Mouse (Mus musculus): ENCODE measurements at regions not wholly inside any gene's neighbourhood (a gene's known extent, or its start where the extent isn't known, plus 50 kb on each side); places are given as distances from the start of the nearest gene placed in this dataset.

GRCm38 (mm10) chr4:125856781-125857180 is 167.6 kb upstream of the Csf3r start:
- ATAC-seq (ENCODE audit: low FRiP score) (no peak), DNase-seq (ENCODE audit: low spot score) (no peak)
- Histone ChIP-seq H3K27me3 (ENCODE audit: control insufficient read depth, insufficient read depth, low read length) (no peaks in the 10 kb centered on the region), H3K4me1 (replicated peaks; ENCODE audit: control insufficient read depth, insufficient read depth, low read length) (peaks cover 31% of the 10 kb centered on the region), H3K4me3 (replicated peaks; ENCODE audit: low read length) (no peak overlapping the region), H3K4me2 (replicated peaks) (no peak overlapping the region), H3K9ac (no peak overlapping the region), H3K27ac (no peak overlapping the region), H3K36me3 (replicated peaks; ENCODE audit: control insufficient read depth, insufficient read depth) (no peaks in the 10 kb centered on the region), H3K9me3 (ENCODE audit: control insufficient read depth, low read length) (no peaks in the 10 kb centered on the region)
- 58% methylated on average over 5 of the region's 5 CpGs for WGBS

GRCm38 (mm10) chr4:125865057-125865456 is 159.3 kb upstream of the Csf3r start:
- no peak overlapping the region for H3K4me3 ChIP-seq (replicated peaks; ENCODE audit: low read length)
- no peaks in the 10 kb centered on the region for H3K27me3 ChIP-seq (ENCODE audit: control insufficient read depth, insufficient read depth, low read length)
- ATAC-seq (ENCODE audit: low FRiP score) (no peak), DNase-seq (ENCODE audit: low spot score) (no peak)
- no peaks in the 10 kb centered on the region for H3K9me3 ChIP-seq (ENCODE audit: control insufficient read depth, low read length)
- 40% methylated on average over 8 of the region's 8 CpGs for WGBS
- no peak overlapping the region for H3K27ac ChIP-seq
- H3K4me1 ChIP-seq (replicated peaks; ENCODE audit: control insufficient read depth, insufficient read depth, low read length) = peaks cover 6% of the 10 kb centered on the region; the same call in 1 of the 2 replicates
- H3K36me3 ChIP-seq (replicated peaks; ENCODE audit: control insufficient read depth, insufficient read depth) = no peaks in the 10 kb centered on the region
- H3K4me2 ChIP-seq (replicated peaks) = no peak overlapping the region
- H3K9ac ChIP-seq = no peak overlapping the region

DNA sequence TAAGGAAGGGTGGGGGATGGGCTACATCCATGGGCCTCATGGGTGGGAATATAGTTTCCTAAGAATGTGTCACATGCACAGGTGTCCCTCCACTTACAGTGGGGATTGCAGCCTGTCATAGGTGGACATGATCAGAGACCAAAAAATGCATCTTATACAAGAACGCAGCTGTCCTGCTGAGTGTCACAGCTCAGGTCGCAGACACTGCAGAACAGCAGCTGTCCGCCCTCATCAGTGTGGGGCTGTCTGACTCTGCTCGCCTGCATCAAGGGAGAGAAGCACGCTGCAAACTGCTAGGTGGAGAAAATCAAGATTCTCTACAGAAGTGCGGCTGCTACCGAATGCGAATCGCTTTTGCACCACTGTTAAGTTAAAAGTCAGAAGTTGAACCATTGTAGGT is 158.6 kb upstream of the Csf3r start:
- Histone ChIP-seq H3K4me3 (replicated peaks; ENCODE audit: low read length) (no peak overlapping the region), H3K36me3 (replicated peaks; ENCODE audit: control insufficient read depth, insufficient read depth) (no peaks in the 10 kb centered on the region), H3K4me2 (replicated peaks) (no peak overlapping the region), H3K4me1 (replicated peaks; ENCODE audit: control insufficient read depth, insufficient read depth, low read length) (peaks cover 5% of the 10 kb centered on the region; the same call in 1 of the 2 replicates), H3K27me3 (ENCODE audit: control insufficient read depth, insufficient read depth, low read length) (no peaks in the 10 kb centered on the region), H3K9me3 (ENCODE audit: control insufficient read depth, low read length) (no peaks in the 10 kb centered on the region), H3K9ac (no peak overlapping the region), H3K27ac (no peak overlapping the region)
- no peak for ATAC-seq (ENCODE audit: low FRiP score)
- WGBS = 75% methylated on average over 9 of the region's 9 CpGs
- no peak for DNase-seq (ENCODE audit: low spot score)

DNA sequence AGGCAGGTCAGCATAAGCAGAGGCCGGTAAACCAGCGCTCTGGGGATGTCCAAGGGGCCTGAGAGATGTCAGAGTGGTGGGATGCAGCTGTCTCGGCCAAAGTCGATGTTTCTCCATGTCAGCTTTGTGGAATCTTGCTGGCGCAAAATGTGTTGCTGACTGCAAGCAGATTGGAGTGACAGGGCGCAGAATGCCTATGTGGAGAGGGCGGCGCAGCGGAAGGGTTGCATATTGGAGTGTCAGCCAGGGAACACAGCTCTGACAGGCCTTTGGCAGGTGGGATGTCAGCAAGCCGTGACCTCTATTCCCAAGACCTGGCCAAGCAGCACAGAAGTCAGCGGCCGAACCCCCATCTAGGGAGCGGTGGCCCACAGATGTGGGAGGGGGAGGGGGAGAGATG is 153.1 kb upstream of the Csf3r start:
- ATAC-seq (ENCODE audit: low FRiP score) (no peak), DNase-seq (ENCODE audit: low spot score) (no peak)
- H3K9me3 ChIP-seq (ENCODE audit: control insufficient read depth, low read length) = no peaks in the 10 kb centered on the region
- H3K36me3 ChIP-seq (replicated peaks; ENCODE audit: control insufficient read depth, insufficient read depth) = no peaks in the 10 kb centered on the region
- no peak overlapping the region for H3K4me2 ChIP-seq (replicated peaks)
- no peak overlapping the region for H3K9ac ChIP-seq
- no peaks in the 10 kb centered on the region for H3K27me3 ChIP-seq (ENCODE audit: control insufficient read depth, insufficient read depth, low read length)
- no peak overlapping the region for H3K27ac ChIP-seq
- H3K4me1 ChIP-seq (replicated peaks; ENCODE audit: control insufficient read depth, insufficient read depth, low read length) = no peaks in the 10 kb centered on the region
- 74% methylated on average over 13 of the region's 13 CpGs for WGBS
- H3K4me3 ChIP-seq (replicated peaks; ENCODE audit: low read length) = no peak overlapping the region

DNA sequence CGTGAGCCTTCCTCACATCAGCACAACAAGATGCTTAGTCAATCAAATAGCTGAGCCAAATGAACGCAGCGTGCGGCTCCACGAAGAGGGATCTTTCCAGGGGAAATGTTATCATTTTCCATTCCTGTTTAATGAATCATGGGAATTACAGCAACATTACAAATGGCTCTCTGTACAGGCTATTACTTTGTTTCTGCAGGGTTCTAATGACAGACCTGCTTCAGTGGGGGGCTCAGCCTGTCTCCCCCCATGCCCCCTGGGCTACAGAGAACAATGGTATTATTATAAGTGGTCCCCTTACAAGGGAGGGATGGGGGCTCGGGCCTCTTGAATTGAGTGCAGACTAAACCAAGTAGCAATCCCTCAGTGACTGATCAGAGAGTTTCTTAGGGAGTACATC is 144.3 kb upstream of the Csf3r start:
- peak overlapping the region; percentile 62 for H3K27ac ChIP-seq
- H3K36me3 ChIP-seq (replicated peaks; ENCODE audit: control insufficient read depth, insufficient read depth) = no peaks in the 10 kb centered on the region
- peaks cover 25% of the 10 kb centered on the region for H3K4me1 ChIP-seq (replicated peaks; ENCODE audit: control insufficient read depth, insufficient read depth, low read length)
- H3K4me3 ChIP-seq (replicated peaks; ENCODE audit: low read length) = no peak overlapping the region
- WGBS = 33% methylated on average over 6 of the region's 6 CpGs
- no peaks in the 10 kb centered on the region for H3K9me3 ChIP-seq (ENCODE audit: control insufficient read depth, low read length)
- DNase-seq (ENCODE audit: low spot score) (no peak), ATAC-seq (ENCODE audit: low FRiP score) (no peak)
- H3K9ac ChIP-seq = no peak overlapping the region
- H3K27me3 ChIP-seq (ENCODE audit: control insufficient read depth, insufficient read depth, low read length) = no peaks in the 10 kb centered on the region
- H3K4me2 ChIP-seq (replicated peaks) = no peak overlapping the region

DNA sequence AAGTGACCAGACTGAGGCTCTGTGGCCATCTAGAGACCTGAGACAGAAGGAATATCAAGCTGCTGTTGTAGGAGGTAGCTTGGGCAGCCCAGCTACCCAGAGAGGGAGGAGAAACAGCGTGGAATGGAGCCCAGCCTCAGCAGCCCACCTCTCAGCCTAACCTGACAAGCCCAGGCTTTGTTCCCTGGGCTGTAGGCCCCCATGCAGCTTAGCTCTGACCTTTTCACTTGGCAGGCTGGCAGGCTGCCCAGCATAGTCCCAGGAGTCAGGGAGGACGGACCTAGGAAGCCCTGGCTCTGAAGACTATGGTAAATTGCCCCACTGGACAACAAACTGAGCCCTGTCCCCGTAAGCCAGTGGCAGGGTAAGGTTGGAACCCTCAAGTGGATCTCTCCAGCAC is 141.8 kb upstream of the Csf3r start:
- WGBS = 35% methylated on average over 3 of the region's 3 CpGs
- H3K4me3 ChIP-seq (replicated peaks; ENCODE audit: low read length) = no peak overlapping the region
- H3K9ac ChIP-seq = no peak overlapping the region
- DNase-seq (ENCODE audit: low spot score) (no peak), ATAC-seq (ENCODE audit: low FRiP score) (peak; percentile 46; the same call in 1 of the 2 replicates)
- no peaks in the 10 kb centered on the region for H3K9me3 ChIP-seq (ENCODE audit: control insufficient read depth, low read length)
- no peaks in the 10 kb centered on the region for H3K36me3 ChIP-seq (replicated peaks; ENCODE audit: control insufficient read depth, insufficient read depth)
- peaks cover 25% of the 10 kb centered on the region for H3K4me1 ChIP-seq (replicated peaks; ENCODE audit: control insufficient read depth, insufficient read depth, low read length)
- H3K27me3 ChIP-seq (ENCODE audit: control insufficient read depth, insufficient read depth, low read length) = no peaks in the 10 kb centered on the region
- no peak overlapping the region for H3K4me2 ChIP-seq (replicated peaks)
- H3K27ac ChIP-seq = peak overlapping the region; percentile 17; the same call in 1 of the 2 replicates

DNA sequence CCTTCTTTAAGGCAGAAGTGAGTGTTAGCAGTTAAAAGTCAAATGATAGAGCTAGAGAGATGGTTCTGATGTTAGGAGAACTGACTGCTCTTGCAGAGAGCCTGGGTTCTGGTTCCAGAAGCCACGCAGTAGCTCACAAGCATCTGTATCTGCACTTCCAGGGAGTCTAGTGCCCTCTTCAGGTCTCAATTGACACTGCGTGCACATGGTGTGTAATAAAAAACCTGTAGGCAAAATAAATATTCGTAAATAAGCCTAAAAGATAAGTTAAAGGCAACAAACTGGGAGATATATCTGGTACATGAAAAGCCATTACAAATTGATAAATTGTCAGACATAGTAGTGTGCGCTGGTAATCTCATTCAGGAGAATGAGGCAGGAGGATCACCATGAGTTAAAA is 133.8 kb upstream of the Csf3r start:
- ATAC-seq (ENCODE audit: low FRiP score) = no peak
- H3K9me3 ChIP-seq (ENCODE audit: control insufficient read depth, low read length) = no peaks in the 10 kb centered on the region
- no peaks in the 10 kb centered on the region for H3K4me1 ChIP-seq (replicated peaks; ENCODE audit: control insufficient read depth, insufficient read depth, low read length)
- no peak overlapping the region for H3K9ac ChIP-seq
- H3K4me2 ChIP-seq (replicated peaks) = no peak overlapping the region
- 58% methylated on average over 4 of the region's 4 CpGs for WGBS
- no peaks in the 10 kb centered on the region for H3K36me3 ChIP-seq (replicated peaks; ENCODE audit: control insufficient read depth, insufficient read depth)
- DNase-seq (ENCODE audit: low spot score) = no peak
- no peak overlapping the region for H3K4me3 ChIP-seq (replicated peaks; ENCODE audit: low read length)
- H3K27me3 ChIP-seq (ENCODE audit: control insufficient read depth, insufficient read depth, low read length) = no peaks in the 10 kb centered on the region
- no peak overlapping the region for H3K27ac ChIP-seq

GRCm38 (mm10) chr4:125893139-125893538 is 131.2 kb upstream of the Csf3r start:
- ATAC-seq (ENCODE audit: low FRiP score) (no peak), DNase-seq (ENCODE audit: low spot score) (no peak)
- no peaks in the 10 kb centered on the region for H3K4me1 ChIP-seq (replicated peaks; ENCODE audit: control insufficient read depth, insufficient read depth, low read length)
- no peaks in the 10 kb centered on the region for H3K9me3 ChIP-seq (ENCODE audit: control insufficient read depth, low read length)
- H3K9ac ChIP-seq = no peak overlapping the region
- no peak overlapping the region for H3K4me3 ChIP-seq (replicated peaks; ENCODE audit: low read length)
- no peak overlapping the region for H3K4me2 ChIP-seq (replicated peaks)
- no peaks in the 10 kb centered on the region for H3K36me3 ChIP-seq (replicated peaks; ENCODE audit: control insufficient read depth, insufficient read depth)
- WGBS = 82% methylated on average over 6 of the region's 6 CpGs
- no peaks in the 10 kb centered on the region for H3K27me3 ChIP-seq (ENCODE audit: control insufficient read depth, insufficient read depth, low read length)
- H3K27ac ChIP-seq = no peak overlapping the region

GRCm38 (mm10) chr4:125897707-125898106 is 126.6 kb upstream of the Csf3r start:
- DNase-seq (ENCODE audit: low spot score) (no peak), ATAC-seq (ENCODE audit: low FRiP score) (no peak)
- H3K9me3 ChIP-seq (ENCODE audit: control insufficient read depth, low read length) = no peaks in the 10 kb centered on the region
- H3K27ac ChIP-seq = no peak overlapping the region
- 0 out of 2 replicates have a peak, but pooled peaks cover 8% of the 10 kb centered on the region for H3K4me1 ChIP-seq (replicated peaks; ENCODE audit: control insufficient read depth, insufficient read depth, low read length)
- no peak overlapping the region for H3K9ac ChIP-seq
- no peaks in the 10 kb centered on the region for H3K27me3 ChIP-seq (ENCODE audit: control insufficient read depth, insufficient read depth, low read length)
- H3K4me2 ChIP-seq (replicated peaks) = no peak overlapping the region
- WGBS = 79% methylated on average over 2 of the region's 2 CpGs
- no peaks in the 10 kb centered on the region for H3K36me3 ChIP-seq (replicated peaks; ENCODE audit: control insufficient read depth, insufficient read depth)
- no peak overlapping the region for H3K4me3 ChIP-seq (replicated peaks; ENCODE audit: low read length)

DNA sequence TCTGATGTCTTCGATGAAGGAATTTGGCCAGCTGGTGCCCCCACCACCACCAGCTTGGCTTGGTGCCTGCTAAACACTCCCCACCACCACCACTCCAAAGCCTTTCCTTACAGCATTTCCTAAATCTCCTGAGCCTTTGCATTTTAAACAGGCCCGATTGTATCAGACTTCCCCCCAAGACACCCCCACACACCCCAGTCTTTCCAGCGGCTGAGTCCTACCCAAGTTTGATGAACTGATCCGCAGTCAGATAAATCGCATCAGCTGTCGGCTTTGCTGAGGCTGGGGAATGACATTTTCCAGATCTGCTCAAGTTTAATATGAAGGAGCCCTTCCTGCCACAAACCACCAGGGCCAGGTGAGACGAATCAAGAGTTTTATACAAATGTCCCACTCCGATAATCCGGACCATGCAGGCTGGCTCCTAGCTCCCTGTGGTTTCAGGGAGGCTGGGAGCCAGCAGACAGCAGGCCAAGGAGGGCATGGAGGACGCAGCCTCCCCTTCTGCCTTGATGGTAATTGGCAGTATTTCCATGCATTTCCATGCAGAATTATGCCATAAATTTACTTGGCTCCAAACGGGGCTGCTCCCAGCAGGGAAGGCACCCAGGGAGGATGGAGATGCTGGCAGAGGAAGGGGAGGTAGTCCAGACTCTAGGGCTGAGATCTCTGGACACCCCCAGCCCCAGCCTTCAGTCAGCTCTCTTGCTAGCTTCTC is 125.6 kb upstream of the Csf3r start:
- DNase-seq (ENCODE audit: low spot score) = no peak
- no peak overlapping the region; the same call in 1 of the 2 replicates for H3K27ac ChIP-seq
- WGBS = 54% methylated on average over 11 of the region's 11 CpGs

More for the DNA sequence above, 125.6 kb upstream of the Csf3r start:
- no peak overlapping the region for H3K4me2 ChIP-seq (replicated peaks)
- no peak overlapping the region for H3K4me3 ChIP-seq (replicated peaks; ENCODE audit: low read length)
- ATAC-seq (ENCODE audit: low FRiP score) = no peak
- H3K27me3 ChIP-seq (ENCODE audit: control insufficient read depth, insufficient read depth, low read length) = no peaks in the 10 kb centered on the region
- no peaks in the 10 kb centered on the region for H3K9me3 ChIP-seq (ENCODE audit: control insufficient read depth, low read length)
- no peak overlapping the region for H3K9ac ChIP-seq
- 0 out of 2 replicates have a peak, but pooled peaks cover 8% of the 10 kb centered on the region for H3K4me1 ChIP-seq (replicated peaks; ENCODE audit: control insufficient read depth, insufficient read depth, low read length)
- H3K36me3 ChIP-seq (replicated peaks; ENCODE audit: control insufficient read depth, insufficient read depth) = no peaks in the 10 kb centered on the region
